33 mouse cellular contexts compared by ENCODE assay signal in genomic region chr16:33706111-33706890, GRCm38 (mm10). TPM values are rescaled to one million over a fixed set of nuclear protein-coding genes. Genes with fewer than 3 reads are reported as not detected.
A peak's percentile ranks its signal among the peaks of the same experiment; 100 is the strongest.
DNase-seq lines count a peak whose midpoint lies in the region; ATAC-seq and TF ChIP-seq lines count a peak whose summit lies in the region.
"Had no signal": no experiment of that assay in that cellular context is flagged by ENCODE, and none has a peak within 500 bp of the region (broad histone marks: within the 10 kb centered on the region; RNA-seq: fewer than 3 reads in every experiment).

No protein-coding gene starts in this region.

- peak overlapping the region; percentile 4; the same call in 1 of the 2 replicates for H3K4me3 ChIP-seq in testis, adult 2 months (ENCODE audit: control insufficient read depth, low read depth, low read length)
- H3K4me3 ChIP-seq in stomach, postnatal 0 days (ENCODE audit: low read depth, low read length) = no peak overlapping the region
- no peak overlapping the region for H3K4me3 ChIP-seq in heart, embryonic 10.5 days
- H3K4me3 ChIP-seq: embryonic facial prominence, embryonic 12.5 days; heart, embryonic 12.5 days; hindbrain, embryonic 13.5 days; limb, embryonic 12.5 days; megakaryocyte, embryonic 14.5 days; midbrain, embryonic 12.5 days; neural tube, embryonic 15.5 days; stomach, embryonic 15.5 days had no signal

- H3K4me2 ChIP-seq in stomach, postnatal 0 days (replicated peaks; ENCODE audit: low read depth) = no peak overlapping the region
- H3K4me2 ChIP-seq: embryonic facial prominence, embryonic 12.5 days; hindbrain, embryonic 13.5 days; midbrain, embryonic 12.5 days; neural tube, embryonic 15.5 days; stomach, embryonic 15.5 days had no signal

- no peak overlapping the region for H3K27ac ChIP-seq in testis, adult 2 months (ENCODE audit: control insufficient read depth, insufficient read depth, low read depth, low read length)
- no peak overlapping the region for H3K27ac ChIP-seq in stomach, postnatal 0 days (replicated peaks)
- no peak overlapping the region for H3K27ac ChIP-seq in heart, embryonic 10.5 days
- H3K27ac ChIP-seq: embryonic facial prominence, embryonic 12.5 days; hindbrain, embryonic 13.5 days; kidney, postnatal 0 days; limb, embryonic 12.5 days; midbrain, embryonic 12.5 days; neural tube, embryonic 15.5 days; stomach, embryonic 15.5 days had no signal

- TF ChIP-seq POLR2A in testis, adult 2 months (IDR thresholded peaks at IDR 0.05; ENCODE audit: control insufficient read depth, low read depth, low read length) = no peak

- 93% methylated on average over 14 of the region's 14 CpGs for WGBS in stomach, postnatal 0 days
- 87% methylated on average over 14 of the region's 14 CpGs for WGBS in heart, embryonic 10.5 days

- no peaks in the 10 kb centered on the region for H3K36me3 ChIP-seq in testis, adult 2 months (ENCODE audit: control insufficient read depth, insufficient read depth, low read length)
- peaks cover 3% of the 10 kb centered on the region; the same call in 1 of the 2 replicates for H3K36me3 ChIP-seq in stomach, postnatal 0 days (ENCODE audit: control insufficient read depth, insufficient read depth, low read length)
- H3K36me3 ChIP-seq in heart, embryonic 10.5 days = peaks cover 27% of the 10 kb centered on the region
- H3K36me3 ChIP-seq: hindbrain, embryonic 13.5 days; neural tube, embryonic 15.5 days had no signal

- H3K9ac ChIP-seq in stomach, postnatal 0 days (ENCODE audit: low read length) = no peak overlapping the region
- H3K9ac ChIP-seq: embryonic facial prominence, embryonic 12.5 days; heart, embryonic 12.5 days; hindbrain, embryonic 13.5 days; limb, embryonic 12.5 days; liver, postnatal 0 days; midbrain, embryonic 12.5 days; neural tube, embryonic 15.5 days; stomach, embryonic 15.5 days had no signal

- no peaks in the 10 kb centered on the region for H3K27me3 ChIP-seq in testis, adult 2 months (ENCODE audit: control insufficient read depth, insufficient read depth, low read length)
- no peaks in the 10 kb centered on the region for H3K27me3 ChIP-seq in stomach, postnatal 0 days (ENCODE audit: control insufficient read depth, insufficient read depth, low read length)
- H3K27me3 ChIP-seq in heart, embryonic 10.5 days (ENCODE audit: insufficient read depth, poor library complexity, severe bottlenecking) = no peaks in the 10 kb centered on the region
- H3K27me3 ChIP-seq: embryonic facial prominence, embryonic 12.5 days; heart, embryonic 12.5 days; hindbrain, embryonic 13.5 days; limb, embryonic 12.5 days; midbrain, embryonic 12.5 days; neural tube, embryonic 15.5 days; stomach, embryonic 15.5 days had no signal

- no peak for TF ChIP-seq EP300 in stomach, postnatal 0 days (optimal IDR thresholded peaks at IDR 0.05)

- H3K9me3 ChIP-seq in stomach, postnatal 0 days (ENCODE audit: control insufficient read depth, low read length) = no peaks in the 10 kb centered on the region
- H3K9me3 ChIP-seq in heart, embryonic 10.5 days = no peaks in the 10 kb centered on the region
- H3K9me3 ChIP-seq: embryonic facial prominence, embryonic 12.5 days; heart, embryonic 12.5 days; hindbrain, embryonic 13.5 days; limb, embryonic 12.5 days; megakaryocyte, embryonic 14.5 days; midbrain, embryonic 12.5 days; neural tube, embryonic 15.5 days; stomach, embryonic 15.5 days had no signal

- ATAC-seq in stomach, postnatal 0 days (ENCODE audit: low FRiP score, low TSS enrichment) = no peak
- ATAC-seq: forebrain, embryonic 14.5 days; intestine, embryonic 16.5 days; liver, postnatal 0 days; lung, postnatal 0 days had no signal

- TF ChIP-seq CTCF in testis, adult 2 months (IDR thresholded peaks at IDR 0.05; ENCODE audit: control insufficient read depth, insufficient read depth, insufficient replicate concordance, low read depth, low read length) = peak; percentile 35; the same call in 1 of the 2 replicates
- 0 out of 2 replicates have a peak, but pooled peaks have one; percentile 10 for TF ChIP-seq CTCF in stomach, postnatal 0 days (IDR thresholded peaks at IDR 0.05; ENCODE audit: low read depth)

- DNase-seq in cerebellum, postnatal 25 days = peak; percentile 48 to 49
- DNase-seq in cerebellum, adult 9-11 months = no peak
- DNase-seq in testis, postnatal 14 days (ENCODE audit: low spot score) = no peak
- DNase-seq in ES-CJ7 (ENCODE audit: low read depth, low spot score) = peak; percentile 40
- no peak for DNase-seq in stomach, postnatal 0 days (ENCODE audit: low spot score)
- no peak for DNase-seq in heart, embryonic 10.5 days (ENCODE audit: low spot score)
- no peak for DNase-seq in thymus, postnatal 10 days (ENCODE audit: low spot score in 2 of 2)
- DNase-seq: adrenal gland, postnatal 10 days; B cell, adult 2 months; cerebellum, postnatal 10 days; embryo, embryonic 11 days; gastrocnemius, postnatal 14 days; heart, postnatal 4 days; kidney, postnatal 4 days; layer of hippocampus, postnatal 36 days; liver, postnatal 0 days; lung, postnatal 4 days; retina, postnatal 1 day; right cerebral cortex, postnatal 14 days; thymus, adult 2 months had no signal

- no peaks in the 10 kb centered on the region; the same call in 1 of the 2 replicates for H3K4me1 ChIP-seq in testis, adult 2 months (ENCODE audit: control insufficient read depth, insufficient read depth, low read length)
- no peaks in the 10 kb centered on the region for H3K4me1 ChIP-seq in stomach, postnatal 0 days (replicated peaks; ENCODE audit: control insufficient read depth, insufficient read depth)
- H3K4me1 ChIP-seq in heart, embryonic 10.5 days = peaks cover 57% of the 10 kb centered on the region
- H3K4me1 ChIP-seq: stomach, embryonic 15.5 days had no signal

RNA-seq across cellular contexts. Expression of gene Heg1, which starts 22.1 kb away (rescaled TPM):
- polyA plus RNA-seq in testis, adult 2 months (2012; rRNA removed) = 11.9 and 12.9 TPM in 2 replicates
- 8.5 and 9.1 TPM in 2 replicates for polyA plus RNA-seq in stomach, postnatal 0 days (2015; fragmentation: Nextera tagmentation; extraction: Ambion mirVana)
- 26.3 and 33.0 TPM in 2 replicates for polyA plus RNA-seq in heart, embryonic 10.5 days (2016; fragmentation: Nextera tagmentation; extraction: Ambion mirVana)

Comparison
In these comparisons a context has a peak if more than half of its experiments do, and no peak if none do; other contexts are left out.
1. DNase-seq: peak in cerebellum, postnatal 25 days (2 of 2) and ES-CJ7 (single experiment); none in cerebellum, adult 9-11 months (single experiment), testis, postnatal 14 days (single experiment), stomach, postnatal 0 days (single experiment), heart, embryonic 10.5 days (single experiment) and thymus, postnatal 10 days (0 of 2).